ENCODE assay signal across 8 mouse cellular contexts in the genomic region with DNA sequence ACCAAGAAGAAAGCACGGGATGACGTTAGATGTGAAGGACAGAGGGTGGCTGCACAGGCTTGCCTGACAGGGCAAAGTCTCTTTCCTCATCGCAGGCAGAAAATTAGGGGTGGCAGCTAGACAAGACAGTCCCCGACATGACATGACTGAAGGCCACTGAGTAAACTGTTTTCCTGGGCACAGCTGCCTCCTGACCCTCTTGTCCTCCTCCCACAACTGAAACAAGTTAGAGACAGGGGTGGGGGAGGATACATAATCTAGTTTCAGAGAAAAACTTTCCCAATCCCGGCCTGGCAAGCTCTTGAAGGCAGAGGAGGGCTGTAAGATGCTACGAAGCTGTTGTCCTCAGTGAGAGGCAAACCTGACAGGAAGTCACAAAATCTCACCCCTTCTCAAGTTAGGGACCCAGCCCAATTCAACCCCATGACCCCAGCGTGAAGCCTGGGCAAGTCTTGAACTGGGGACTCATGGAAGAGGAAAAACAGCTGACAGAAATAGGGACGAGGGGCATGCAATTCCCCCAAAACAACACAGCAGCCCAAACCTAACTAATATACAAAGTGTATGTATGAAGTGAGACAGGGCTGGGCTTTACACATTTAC. TPM values are rescaled to one million over a fixed set of nuclear protein-coding genes. Genes with fewer than 3 reads are reported as not detected.
DNase-seq lines count a peak whose midpoint lies in the region; ATAC-seq and TF ChIP-seq lines count a peak whose summit lies in the region.

No protein-coding gene starts in this region.

- H3K27ac ChIP-seq in heart, adult 2 months = peak overlapping the region; percentile 81
- H3K27ac ChIP-seq in embryonic facial prominence, embryonic 10.5 days (replicated peaks) = peak overlapping the region; percentile 96
- peak overlapping the region; percentile 84; the same call in 1 of the 2 replicates for H3K27ac ChIP-seq in hindbrain, embryonic 16.5 days (ENCODE audit: low read depth, low read length)
- peak overlapping the region; percentile 94 for H3K27ac ChIP-seq in midbrain, embryonic 13.5 days

- 0 out of 2 replicates have a peak, but pooled peaks have one; percentile 30 for TF ChIP-seq POLR2A in heart, adult 2 months (IDR thresholded peaks at IDR 0.05; ENCODE audit: insufficient read depth, low read depth, low read length)

- H3K9me3 ChIP-seq in embryonic facial prominence, embryonic 10.5 days = no peaks in the 10 kb centered on the region
- no peaks in the 10 kb centered on the region for H3K9me3 ChIP-seq in hindbrain, embryonic 16.5 days (ENCODE audit: control insufficient read depth, low read length)
- H3K9me3 ChIP-seq in midbrain, embryonic 13.5 days = no peaks in the 10 kb centered on the region

- peak overlapping the region; percentile 61 for H3K9ac ChIP-seq in heart, adult 2 months (ENCODE audit: low read depth, low read length)
- H3K9ac ChIP-seq in hindbrain, embryonic 16.5 days (ENCODE audit: low read depth, low read length) = peak overlapping the region; percentile 87
- H3K9ac ChIP-seq in midbrain, embryonic 13.5 days (replicated peaks) = peak overlapping the region; percentile 97

- H3K79me2 ChIP-seq in heart, adult 2 months (replicated peaks; ENCODE audit: control insufficient read depth, insufficient read depth, low read length) = no peaks in the 10 kb centered on the region

- H3K4me3 ChIP-seq in heart, adult 2 months = peak overlapping the region; percentile 49
- peak overlapping the region; percentile 91 for H3K4me3 ChIP-seq in embryonic facial prominence, embryonic 10.5 days
- H3K4me3 ChIP-seq in hindbrain, embryonic 16.5 days (ENCODE audit: low read length) = peak overlapping the region; percentile 75
- H3K4me3 ChIP-seq in midbrain, embryonic 13.5 days (replicated peaks) = peak overlapping the region; percentile 91

- no peak for ATAC-seq in hindbrain, embryonic 16.5 days
- ATAC-seq in midbrain, embryonic 13.5 days = no peak

- TF ChIP-seq EP300 in heart, adult 2 months (IDR thresholded peaks at IDR 0.05; ENCODE audit: insufficient read depth, low read depth, low read length) = no peak

- DNase-seq in heart, adult 2 months = no peak
- no peak for DNase-seq in heart, adult 8-10 months (ENCODE audit: low spot score)
- no peak for DNase-seq in embryonic facial prominence, embryonic 10.5 days (ENCODE audit: low spot score)
- no peak for DNase-seq in urinary bladder, adult 18-20 months (ENCODE audit: low spot score in 2 of 2)
- DNase-seq in urinary bladder, postnatal 36 days (ENCODE audit: low spot score in 2 of 2) = no peak
- no peak for DNase-seq in retina, embryonic 14.5 days (ENCODE audit: low spot score)

- H3K4me1 ChIP-seq in heart, adult 2 months (ENCODE audit: control insufficient read depth, insufficient read depth, low read length) = peaks cover 12% of the 10 kb centered on the region
- H3K4me1 ChIP-seq in embryonic facial prominence, embryonic 10.5 days = peaks cover 78% of the 10 kb centered on the region
- H3K4me1 ChIP-seq in hindbrain, embryonic 16.5 days (ENCODE audit: control insufficient read depth, insufficient read depth, low read depth, low read length) = peaks cover 56% of the 10 kb centered on the region
- peaks cover 67% of the 10 kb centered on the region for H3K4me1 ChIP-seq in midbrain, embryonic 13.5 days (replicated peaks)

- peak overlapping the region; percentile 94 for H3K4me2 ChIP-seq in hindbrain, embryonic 16.5 days (ENCODE audit: low read length)
- H3K4me2 ChIP-seq in midbrain, embryonic 13.5 days (replicated peaks) = peak overlapping the region; percentile 84

- H3K27me3 ChIP-seq in heart, adult 2 months (ENCODE audit: control insufficient read depth, insufficient read depth, low read length) = no peaks in the 10 kb centered on the region
- no peaks in the 10 kb centered on the region for H3K27me3 ChIP-seq in embryonic facial prominence, embryonic 10.5 days (replicated peaks; ENCODE audit: low read depth, poor library complexity, severe bottlenecking)
- no peaks in the 10 kb centered on the region for H3K27me3 ChIP-seq in hindbrain, embryonic 16.5 days (replicated peaks; ENCODE audit: control insufficient read depth, insufficient read depth, low read length)
- no peaks in the 10 kb centered on the region for H3K27me3 ChIP-seq in midbrain, embryonic 13.5 days

- no peak for TF ChIP-seq CTCF in heart, adult 2 months (IDR thresholded peaks at IDR 0.05)

- no peaks in the 10 kb centered on the region for H3K36me3 ChIP-seq in heart, adult 2 months (ENCODE audit: control insufficient read depth, insufficient read depth, low read length)
- peaks cover 4% of the 10 kb centered on the region; the same call in 1 of the 2 replicates for H3K36me3 ChIP-seq in embryonic facial prominence, embryonic 10.5 days (replicated peaks)
- no peaks in the 10 kb centered on the region for H3K36me3 ChIP-seq in hindbrain, embryonic 16.5 days (ENCODE audit: control insufficient read depth, insufficient read depth, low read length)
- peaks cover 2% of the 10 kb centered on the region; the same call in 1 of the 2 replicates for H3K36me3 ChIP-seq in midbrain, embryonic 13.5 days

- WGBS in heart, adult 2 months = 43% methylated on average over 8 of the region's 8 CpGs
- 25% methylated on average over 8 of the region's 8 CpGs for WGBS in embryonic facial prominence, embryonic 10.5 days
- WGBS in hindbrain, embryonic 16.5 days = 21% methylated on average over 8 of the region's 8 CpGs
- WGBS in midbrain, embryonic 13.5 days = 18% methylated on average over 8 of the region's 8 CpGs

- intact Hi-C loops in heart, adult 2 months (cut with DNase I) = no loop called here

RNA-seq across cellular contexts. Expression of a gene that starts 1.7 kb away (rescaled TPM):
- total RNA-seq in heart, adult 2 months (2021) = 10 to 100 TPM; 74.0 to 79.5 TPM
- 74.1 and 83.7 TPM in 2 replicates for polyA plus RNA-seq in heart, adult 2 months (2012; rRNA removed)
- total RNA-seq in heart, adult 8-10 months (2022) = 10 to 100 TPM; 64.0 to 88.9 (median 74.0) TPM
- 66.6 and 70.6 TPM in 2 replicates for polyA plus RNA-seq in embryonic facial prominence, embryonic 10.5 days (2016; fragmentation: Nextera tagmentation; extraction: Ambion mirVana)
- 109 and 125 TPM in 2 replicates for polyA plus RNA-seq in hindbrain, embryonic 16.5 days (2015; fragmentation: Nextera tagmentation; extraction: Ambion mirVana)
- 98.2 and 99.4 TPM in 2 replicates for polyA plus RNA-seq in midbrain, embryonic 13.5 days (2015; fragmentation: Nextera tagmentation; extraction: Ambion mirVana)

RNA-seq across cellular contexts. Expression of a gene that starts 23.6 kb away (rescaled TPM):
- total RNA-seq in heart, adult 2 months (2021) = 10 to 100 TPM; 43.7 to 43.9 TPM
- 49.5 and 61.7 TPM in 2 replicates for polyA plus RNA-seq in heart, adult 2 months (2012; rRNA removed)
- 10 to 100 TPM; 38.4 to 43.7 (median 43.2) TPM for total RNA-seq in heart, adult 8-10 months (2022)
- polyA plus RNA-seq in embryonic facial prominence, embryonic 10.5 days (2016; fragmentation: Nextera tagmentation; extraction: Ambion mirVana) = 10.4 and 11.5 TPM in 2 replicates
- polyA plus RNA-seq in hindbrain, embryonic 16.5 days (2015; fragmentation: Nextera tagmentation; extraction: Ambion mirVana) = 6.0 and 8.0 TPM in 2 replicates
- polyA plus RNA-seq in midbrain, embryonic 13.5 days (2015; fragmentation: Nextera tagmentation; extraction: Ambion mirVana) = 3.8 and 4.3 TPM in 2 replicates

RNA-seq across cellular contexts. Expression of a gene that starts 47.5 kb away (rescaled TPM):
- total RNA-seq in heart, adult 2 months (2021) = 1 to 10 TPM; 3.7 to 4.2 TPM
- 2.2 and 4.0 TPM in 2 replicates for polyA plus RNA-seq in heart, adult 2 months (2012; rRNA removed)
- 1 to 10 TPM; 3.0 to 5.1 (median 3.6) TPM for total RNA-seq in heart, adult 8-10 months (2022)
- 10.0 and 10.7 TPM in 2 replicates for polyA plus RNA-seq in embryonic facial prominence, embryonic 10.5 days (2016; fragmentation: Nextera tagmentation; extraction: Ambion mirVana)
- 2.9 and 3.9 TPM in 2 replicates for polyA plus RNA-seq in hindbrain, embryonic 16.5 days (2015; fragmentation: Nextera tagmentation; extraction: Ambion mirVana)
- 4.6 and 4.8 TPM in 2 replicates for polyA plus RNA-seq in midbrain, embryonic 13.5 days (2015; fragmentation: Nextera tagmentation; extraction: Ambion mirVana)

RNA-seq across cellular contexts. Expression of a gene that starts 49.1 kb away (rescaled TPM):
- 1 to 10 TPM; 5.0 to 6.3 TPM for total RNA-seq in heart, adult 2 months (2021)
- 10.0 and 11.2 TPM in 2 replicates for polyA plus RNA-seq in heart, adult 2 months (2012; rRNA removed)
- 10 to 100 TPM in 1 of 4 experiments, 1 to 10 TPM in 3; 5.0 to 10.3 (median 6.6) TPM for total RNA-seq in heart, adult 8-10 months (2022)
- 11.6 and 12.1 TPM in 2 replicates for polyA plus RNA-seq in embryonic facial prominence, embryonic 10.5 days (2016; fragmentation: Nextera tagmentation; extraction: Ambion mirVana)
- 2.2 and 3.2 TPM in 2 replicates for polyA plus RNA-seq in hindbrain, embryonic 16.5 days (2015; fragmentation: Nextera tagmentation; extraction: Ambion mirVana)
- polyA plus RNA-seq in midbrain, embryonic 13.5 days (2015; fragmentation: Nextera tagmentation; extraction: Ambion mirVana) = 1.2 and 1.8 TPM in 2 replicates
